9 mouse cellular contexts compared by ENCODE assay signal in the genomic region with DNA sequence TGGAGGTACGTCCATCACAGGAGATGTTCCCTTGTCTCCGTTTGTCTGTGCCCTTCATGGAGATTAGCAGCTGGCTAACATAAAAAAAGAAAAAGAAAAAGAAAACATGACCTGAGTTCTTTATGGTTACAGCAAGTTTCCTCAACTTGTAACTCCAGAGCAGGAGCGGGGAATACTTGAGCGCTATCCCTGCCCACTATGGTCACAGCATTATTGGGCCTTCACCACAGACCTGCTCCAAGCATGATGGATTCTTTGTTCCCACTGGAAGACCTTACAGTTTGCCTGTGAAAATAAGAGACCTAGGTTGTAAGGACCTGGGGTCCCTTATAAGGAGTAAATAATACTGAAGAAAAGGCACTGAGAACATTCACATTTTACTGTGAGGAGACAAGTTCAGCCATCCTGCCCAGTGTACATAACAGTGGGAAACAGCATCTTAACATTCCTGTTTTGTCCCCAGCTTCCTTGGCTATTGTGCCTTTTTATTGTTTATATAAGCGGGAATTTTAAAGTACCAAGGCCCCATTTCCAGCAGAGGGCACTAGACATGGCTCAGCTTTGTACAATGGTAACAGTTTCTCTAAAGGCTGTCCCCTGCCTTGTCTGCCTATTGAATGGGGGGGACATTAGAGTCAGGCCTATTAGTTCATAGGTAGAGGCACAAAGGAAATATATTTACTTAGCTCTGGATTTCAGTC. TPM values are rescaled to one million over a fixed set of nuclear protein-coding genes. Genes with fewer than 3 reads are reported as not detected.
DNase-seq lines count a peak whose midpoint lies in the region; ATAC-seq and TF ChIP-seq lines count a peak whose summit lies in the region.
"Had no signal": no experiment of that assay in that cellular context is flagged by ENCODE, and none has a peak within 500 bp of the region (broad histone marks: within the 10 kb centered on the region; RNA-seq: fewer than 3 reads in every experiment).

No protein-coding gene starts in this region.

- peak; percentile 72 for TF ChIP-seq CTCF in lung, embryonic 14.5 days (IDR thresholded peaks at IDR 0.05; ENCODE audit: low read depth)
- TF ChIP-seq CTCF in lung, adult 2 months (IDR thresholded peaks at IDR 0.05; ENCODE audit: insufficient read depth, low read length): no peak
- peak; percentile 40; the same call in 1 of the 2 replicates for TF ChIP-seq CTCF in cortical plate, adult 2 months (IDR thresholded peaks at IDR 0.05; ENCODE audit: extremely low read depth, insufficient read depth, low read length)
- TF ChIP-seq CTCF in olfactory bulb, adult 2 months (IDR thresholded peaks at IDR 0.05; ENCODE audit: insufficient read depth, low read depth, low read length): no peak

- no peaks in the 10 kb centered on the region for H3K9me3 ChIP-seq in lung, embryonic 14.5 days (ENCODE audit: low read depth, low read length)
- H3K9me3 ChIP-seq in hindbrain, embryonic 10.5 days: no peaks in the 10 kb centered on the region
- no peaks in the 10 kb centered on the region for H3K9me3 ChIP-seq in liver, embryonic 13.5 days (replicated peaks)
- H3K9me3 ChIP-seq: embryonic facial prominence, embryonic 12.5 days had no signal

- 60% methylated on average over 5 of the region's 5 CpGs for WGBS in lung, embryonic 14.5 days
- WGBS in lung, adult 2 months: 57% methylated on average over 5 of the region's 5 CpGs
- 77% methylated on average over 5 of the region's 5 CpGs for WGBS in hindbrain, embryonic 10.5 days
- WGBS in liver, embryonic 13.5 days (ENCODE audit: insufficient replicate concordance): 78% methylated on average over 5 of the region's 5 CpGs
- 60% methylated on average over 5 of the region's 5 CpGs for WGBS in olfactory bulb, adult 2 months

- H3K27me3 ChIP-seq in lung, embryonic 14.5 days (ENCODE audit: insufficient read depth, low read length): no peaks in the 10 kb centered on the region
- H3K27me3 ChIP-seq in hindbrain, embryonic 10.5 days (ENCODE audit: insufficient read depth, poor library complexity, severe bottlenecking): no peaks in the 10 kb centered on the region
- no peaks in the 10 kb centered on the region for H3K27me3 ChIP-seq in liver, embryonic 13.5 days
- H3K27me3 ChIP-seq: embryonic facial prominence, embryonic 12.5 days had no signal

- ATAC-seq in lung, embryonic 14.5 days (ENCODE audit: insufficient read depth): no peak
- ATAC-seq in liver, embryonic 13.5 days (ENCODE audit: low read depth): no peak

- H3K36me3 ChIP-seq in lung, embryonic 14.5 days (ENCODE audit: insufficient read depth): peaks cover 46% of the 10 kb centered on the region
- peaks cover 58% of the 10 kb centered on the region for H3K36me3 ChIP-seq in hindbrain, embryonic 10.5 days
- H3K36me3 ChIP-seq in liver, embryonic 13.5 days: peaks cover 68% of the 10 kb centered on the region

- H3K27ac ChIP-seq in lung, embryonic 14.5 days (ENCODE audit: low read depth): peak overlapping the region; percentile 99
- H3K27ac ChIP-seq in cortical plate, adult 2 months (ENCODE audit: insufficient read depth, low read length): no peak overlapping the region
- peak overlapping the region; percentile 99 for H3K27ac ChIP-seq in hindbrain, embryonic 10.5 days
- peak overlapping the region; percentile 97 for H3K27ac ChIP-seq in liver, embryonic 13.5 days
- H3K27ac ChIP-seq in olfactory bulb, adult 2 months (ENCODE audit: insufficient read depth, low read depth, low read length): 0 out of 2 replicates have a peak overlapping the region, but pooled peaks have one; percentile 18

- no peak for TF ChIP-seq POLR2A in lung, adult 2 months (IDR thresholded peaks at IDR 0.05; ENCODE audit: borderline replicate concordance, extremely low read depth, low read depth, low read length)
- TF ChIP-seq POLR2A in cortical plate, adult 2 months (IDR thresholded peaks at IDR 0.05; ENCODE audit: extremely low read depth, insufficient read depth, low read length): 0 out of 2 replicates have a peak, but pooled peaks have one; percentile 11
- TF ChIP-seq POLR2A in olfactory bulb, adult 2 months (IDR thresholded peaks at IDR 0.05; ENCODE audit: insufficient read depth, low read depth, low read length): no peak

- no peak overlapping the region for H3K9ac ChIP-seq in lung, embryonic 14.5 days
- peak overlapping the region; percentile 83 for H3K9ac ChIP-seq in liver, embryonic 13.5 days
- H3K9ac ChIP-seq: embryonic facial prominence, embryonic 12.5 days had no signal

- H3K4me1 ChIP-seq in lung, embryonic 14.5 days (ENCODE audit: insufficient read depth): peaks cover 11% of the 10 kb centered on the region
- peaks cover 24% of the 10 kb centered on the region for H3K4me1 ChIP-seq in lung, adult 2 months (ENCODE audit: control insufficient read depth, insufficient read depth, low read length)
- peaks cover 7% of the 10 kb centered on the region; the same call in 1 of the 2 replicates for H3K4me1 ChIP-seq in cortical plate, adult 2 months (ENCODE audit: control insufficient read depth, insufficient read depth, low read length)
- peaks cover 28% of the 10 kb centered on the region for H3K4me1 ChIP-seq in hindbrain, embryonic 10.5 days (replicated peaks)
- peaks cover 68% of the 10 kb centered on the region for H3K4me1 ChIP-seq in liver, embryonic 13.5 days (replicated peaks)
- H3K4me1 ChIP-seq in olfactory bulb, adult 2 months (ENCODE audit: control insufficient read depth, insufficient read depth, low read length): peaks cover 7% of the 10 kb centered on the region

- H3K4me3 ChIP-seq in lung, embryonic 14.5 days (ENCODE audit: low read depth, low read length): no peak overlapping the region
- H3K4me3 ChIP-seq in lung, adult 2 months (replicated peaks; ENCODE audit: extremely low read depth, low read depth, low read length): no peak overlapping the region
- no peak overlapping the region for H3K4me3 ChIP-seq in cortical plate, adult 2 months (ENCODE audit: insufficient read depth, low read length)
- no peak overlapping the region for H3K4me3 ChIP-seq in hindbrain, embryonic 10.5 days
- 0 out of 2 replicates have a peak overlapping the region, but pooled peaks have one; percentile 92 for H3K4me3 ChIP-seq in liver, embryonic 13.5 days (replicated peaks)
- no peak overlapping the region for H3K4me3 ChIP-seq in olfactory bulb, adult 2 months (ENCODE audit: insufficient read depth, low read depth, low read length)
- H3K4me3 ChIP-seq: embryonic facial prominence, embryonic 12.5 days had no signal

- DNase-seq in lung, embryonic 14.5 days: peak; percentile 87
- no peak for DNase-seq in lung, adult 2 months
- DNase-seq in hindbrain, embryonic 10.5 days (ENCODE audit: low spot score): peak; percentile 40
- no peak for DNase-seq in liver, embryonic 13.5 days
- DNase-seq in spleen, adult 12 weeks (ENCODE audit: low spot score): no peak
- DNase-seq in frontal cortex, postnatal 14 days (ENCODE audit: low spot score in 2 of 2): no peak

- H3K4me2 ChIP-seq in lung, embryonic 14.5 days: peak overlapping the region; percentile 100; the same call in 1 of the 2 replicates
- peak overlapping the region; percentile 81 for H3K4me2 ChIP-seq in liver, embryonic 13.5 days

RNA-seq across cellular contexts. Expression of gene Ppp1r10, which starts 4.8 kb away (rescaled TPM):
- 36.3 and 38.5 TPM in 2 replicates for polyA plus RNA-seq in lung, embryonic 14.5 days (2014; fragmentation: Nextera tagmentation; extraction: Ambion mirVana)
- 27.4 and 28.6 TPM in 2 replicates for polyA plus RNA-seq in lung, adult 2 months (2012; rRNA removed)
- 39.6 TPM in 2 replicates for polyA plus RNA-seq in cortical plate, adult 2 months (2012; rRNA removed)
- polyA plus RNA-seq in hindbrain, embryonic 10.5 days (2016; fragmentation: Nextera tagmentation; extraction: Ambion mirVana): 59.9 and 64.5 TPM in 2 replicates
- polyA plus RNA-seq in liver, embryonic 13.5 days (2015; fragmentation: Nextera tagmentation; extraction: Ambion mirVana): 19.4 and 27.5 TPM in 2 replicates
- polyA plus RNA-seq in olfactory bulb, adult 2 months (2012; ENCODE audit: insufficient read depth, insufficient read length, low replicate concordance, missing spikeins): not detected in 2 replicates

RNA-seq across cellular contexts. Expression of gene Mrps18b, which starts 4.8 kb away (rescaled TPM):
- polyA plus RNA-seq in lung, embryonic 14.5 days (2014; fragmentation: Nextera tagmentation; extraction: Ambion mirVana): 84.5 and 89.1 TPM in 2 replicates
- polyA plus RNA-seq in lung, adult 2 months (2012; rRNA removed): 30.4 and 43.8 TPM in 2 replicates
- polyA plus RNA-seq in cortical plate, adult 2 months (2012; rRNA removed): 64.3 and 65.7 TPM in 2 replicates
- polyA plus RNA-seq in hindbrain, embryonic 10.5 days (2016; fragmentation: Nextera tagmentation; extraction: Ambion mirVana): 75.7 and 88.1 TPM in 2 replicates
- 105 and 106 TPM in 2 replicates for polyA plus RNA-seq in liver, embryonic 13.5 days (2015; fragmentation: Nextera tagmentation; extraction: Ambion mirVana)
- not detected in 2 replicates for polyA plus RNA-seq in olfactory bulb, adult 2 months (2012; ENCODE audit: insufficient read depth, insufficient read length, low replicate concordance, missing spikeins)

RNA-seq across cellular contexts. Expression of gene Atat1, which starts 11.1 kb away (rescaled TPM):
- 72.2 and 77.9 TPM in 2 replicates for polyA plus RNA-seq in lung, embryonic 14.5 days (2014; fragmentation: Nextera tagmentation; extraction: Ambion mirVana)
- 49.4 and 57.7 TPM in 2 replicates for polyA plus RNA-seq in lung, adult 2 months (2012; rRNA removed)
- polyA plus RNA-seq in cortical plate, adult 2 months (2012; rRNA removed): 92.6 and 96.8 TPM in 2 replicates
- 136 and 227 TPM in 2 replicates for polyA plus RNA-seq in hindbrain, embryonic 10.5 days (2016; fragmentation: Nextera tagmentation; extraction: Ambion mirVana)
- polyA plus RNA-seq in liver, embryonic 13.5 days (2015; fragmentation: Nextera tagmentation; extraction: Ambion mirVana): 9.3 and 9.9 TPM in 2 replicates
- not detected in 2 replicates for polyA plus RNA-seq in olfactory bulb, adult 2 months (2012; ENCODE audit: insufficient read depth, insufficient read length, low replicate concordance, missing spikeins)

RNA-seq across cellular contexts. Expression of gene 2310061I04Rik, which starts 23.8 kb away (rescaled TPM):
- 21.0 and 25.4 TPM in 2 replicates for polyA plus RNA-seq in lung, embryonic 14.5 days (2014; fragmentation: Nextera tagmentation; extraction: Ambion mirVana)
- 36.1 and 38.1 TPM in 2 replicates for polyA plus RNA-seq in lung, adult 2 months (2012; rRNA removed)
- 103 TPM in 2 replicates for polyA plus RNA-seq in cortical plate, adult 2 months (2012; rRNA removed)
- 27.7 and 29.7 TPM in 2 replicates for polyA plus RNA-seq in hindbrain, embryonic 10.5 days (2016; fragmentation: Nextera tagmentation; extraction: Ambion mirVana)
- polyA plus RNA-seq in liver, embryonic 13.5 days (2015; fragmentation: Nextera tagmentation; extraction: Ambion mirVana): 14.3 and 15.1 TPM in 2 replicates
- not detected in 2 replicates for polyA plus RNA-seq in olfactory bulb, adult 2 months (2012; ENCODE audit: insufficient read depth, insufficient read length, low replicate concordance, missing spikeins)

RNA-seq across cellular contexts. Expression of gene Dhx16, which starts 41.4 kb away (rescaled TPM):
- polyA plus RNA-seq in lung, embryonic 14.5 days (2014; fragmentation: Nextera tagmentation; extraction: Ambion mirVana): 40.8 and 42.9 TPM in 2 replicates
- polyA plus RNA-seq in lung, adult 2 months (2012; rRNA removed): 62.8 and 70.1 TPM in 2 replicates
- polyA plus RNA-seq in cortical plate, adult 2 months (2012; rRNA removed): 42.6 and 44.1 TPM in 2 replicates
- polyA plus RNA-seq in hindbrain, embryonic 10.5 days (2016; fragmentation: Nextera tagmentation; extraction: Ambion mirVana): 53.0 and 58.9 TPM in 2 replicates
- 35.2 and 40.3 TPM in 2 replicates for polyA plus RNA-seq in liver, embryonic 13.5 days (2015; fragmentation: Nextera tagmentation; extraction: Ambion mirVana)
- polyA plus RNA-seq in olfactory bulb, adult 2 months (2012; ENCODE audit: insufficient read depth, insufficient read length, low replicate concordance, missing spikeins): not detected in 2 replicates

Comparison
In these comparisons a context has a peak if more than half of its experiments do, and no peak if none do; other contexts are left out.
1. DNase-seq: peak in lung, embryonic 14.5 days (single experiment) and hindbrain, embryonic 10.5 days (single experiment); none in lung, adult 2 months (single experiment), liver, embryonic 13.5 days (single experiment), spleen, adult 12 weeks (single experiment) and frontal cortex, postnatal 14 days (0 of 2).
2. CTCF ChIP-seq: peak in lung, embryonic 14.5 days (single experiment) and cortical plate, adult 2 months (single experiment); none in lung, adult 2 months (single experiment) and olfactory bulb, adult 2 months (single experiment).
3. RNA of gene Mrps18b, which starts 4.8 kb away (polyA plus RNA-seq): 105 to 106 TPM in liver, embryonic 13.5 days, 84.5 to 89.1 TPM in lung, embryonic 14.5 days, 75.7 to 88.1 TPM in hindbrain, embryonic 10.5 days, 64.3 to 65.7 TPM in cortical plate, adult 2 months and 30.4 to 43.8 TPM in lung, adult 2 months; not detected in olfactory bulb, adult 2 months; every median in the first group is over 10 times any median in the second.
4. RNA of gene Atat1, which starts 11.1 kb away (polyA plus RNA-seq): 136 to 227 TPM in hindbrain, embryonic 10.5 days, 92.6 to 96.8 TPM in cortical plate, adult 2 months, 72.2 to 77.9 TPM in lung, embryonic 14.5 days, 49.4 to 57.7 TPM in lung, adult 2 months and 9.3 to 9.9 TPM in liver, embryonic 13.5 days; not detected in olfactory bulb, adult 2 months; every median in the first group is over 10 times any median in the second.